10 mouse cellular contexts compared by ENCODE assay signal in genomic region chr3:127012525-127012924, GRCm38 (mm10).
DNase-seq lines count a peak whose midpoint lies in the region; ATAC-seq lines count a peak whose summit lies in the region.
"Had no signal": no experiment of that assay in that cellular context is flagged by ENCODE, and none has a peak within 500 bp of the region (broad histone marks: within the 10 kb centered on the region; RNA-seq: fewer than 3 reads in every experiment).

No protein-coding gene starts in this region.

- no peak overlapping the region for H3K27ac ChIP-seq in hindbrain, embryonic 15.5 days (replicated peaks)
- no peak overlapping the region for H3K27ac ChIP-seq in hindbrain, embryonic 16.5 days (ENCODE audit: low read depth, low read length)
- H3K27ac ChIP-seq: limb, embryonic 15.5 days; stomach, embryonic 15.5 days had no signal

- 54% methylated on average over 8 of the region's 8 CpGs for WGBS in hindbrain, embryonic 15.5 days
- 48% methylated on average over 8 of the region's 8 CpGs for WGBS in hindbrain, embryonic 16.5 days

- no peak overlapping the region for H3K4me3 ChIP-seq in hindbrain, embryonic 15.5 days
- no peak overlapping the region for H3K4me3 ChIP-seq in hindbrain, embryonic 16.5 days (ENCODE audit: low read length)
- H3K4me3 ChIP-seq: limb, embryonic 15.5 days; stomach, embryonic 15.5 days had no signal

- no peak overlapping the region for H3K9ac ChIP-seq in hindbrain, embryonic 15.5 days
- no peak overlapping the region for H3K9ac ChIP-seq in hindbrain, embryonic 16.5 days (ENCODE audit: low read depth, low read length)
- H3K9ac ChIP-seq: limb, embryonic 15.5 days; stomach, embryonic 15.5 days had no signal

- no peaks in the 10 kb centered on the region for H3K27me3 ChIP-seq in hindbrain, embryonic 15.5 days
- H3K27me3 ChIP-seq in hindbrain, embryonic 16.5 days (replicated peaks; ENCODE audit: control insufficient read depth, insufficient read depth, low read length): no peaks in the 10 kb centered on the region
- H3K27me3 ChIP-seq: limb, embryonic 15.5 days; stomach, embryonic 15.5 days had no signal

- no peaks in the 10 kb centered on the region for H3K9me3 ChIP-seq in hindbrain, embryonic 15.5 days
- no peaks in the 10 kb centered on the region; the same call in 1 of the 2 replicates for H3K9me3 ChIP-seq in hindbrain, embryonic 16.5 days (ENCODE audit: control insufficient read depth, low read length)
- H3K9me3 ChIP-seq: limb, embryonic 15.5 days; stomach, embryonic 15.5 days had no signal

- no peaks in the 10 kb centered on the region for H3K4me1 ChIP-seq in hindbrain, embryonic 15.5 days (replicated peaks)
- H3K4me1 ChIP-seq in hindbrain, embryonic 16.5 days (ENCODE audit: control insufficient read depth, insufficient read depth, low read depth, low read length): no peaks in the 10 kb centered on the region
- H3K4me1 ChIP-seq: stomach, embryonic 15.5 days had no signal

- H3K4me2 ChIP-seq in hindbrain, embryonic 15.5 days: no peak overlapping the region
- no peak overlapping the region for H3K4me2 ChIP-seq in hindbrain, embryonic 16.5 days (ENCODE audit: low read length)
- H3K4me2 ChIP-seq: limb, embryonic 15.5 days; stomach, embryonic 15.5 days had no signal

- DNase-seq in ES-CJ7 (ENCODE audit: low read depth, low spot score): peak; percentile 63
- peak; percentile 3 for DNase-seq in c-Kit-positive CD71-positive TER-119-positive erythroid progenitor cells, embryonic 14.5 days (ENCODE audit: low spot score)
- DNase-seq in naive thymus-derived CD4-positive, alpha-beta T cell, adult 2 months (ENCODE audit: low read depth): peak; percentile 8
- DNase-seq in frontal cortex, postnatal 10 days (ENCODE audit: low spot score in 2 of 2): no peak
- DNase-seq in layer of hippocampus, adult 9-11 months: no peak

- peak; percentile 44; the same call in 1 of the 2 replicates for ATAC-seq in hindbrain, embryonic 15.5 days (ENCODE audit: low FRiP score, low read depth)
- no peak for ATAC-seq in hindbrain, embryonic 16.5 days
- peak; percentile 78 to 81 for ATAC-seq in hematopoietic stem cell, adult 5-6 weeks (replicated peaks in 1 of 2; ENCODE audit: insufficient read depth in 1 of 2, low FRiP score in 2 of 2, low TSS enrichment in 1 of 2, low read depth in 1 of 2, poor library complexity in 2 of 2, severe bottlenecking in 2 of 2)

- H3K36me3 ChIP-seq in hindbrain, embryonic 15.5 days: peaks cover 64% of the 10 kb centered on the region
- peaks cover 42% of the 10 kb centered on the region for H3K36me3 ChIP-seq in hindbrain, embryonic 16.5 days (ENCODE audit: control insufficient read depth, insufficient read depth, low read length)
- H3K36me3 ChIP-seq: stomach, embryonic 15.5 days had no signal

Comparison
In these comparisons a context has a peak if more than half of its experiments do, and no peak if none do; other contexts are left out.
1. DNase-seq: peak in ES-CJ7 (single experiment), c-Kit-positive CD71-positive TER-119-positive erythroid progenitor cells, embryonic 14.5 days (single experiment) and naive thymus-derived CD4-positive, alpha-beta T cell, adult 2 months (single experiment); none in frontal cortex, postnatal 10 days (0 of 2) and layer of hippocampus, adult 9-11 months (single experiment).